Mouse (Mus musculus) adrenal gland, postnatal 36 days (tissue): ENCODE data around the gene Tns1. TPM values are rescaled to one million over a fixed set of nuclear protein-coding genes. Genes with fewer than 3 reads are reported as not detected.

Experiments used
- DNase-seq, 2 experiments: peaks; one replicate each; pipeline ENCODE4 v3.0.0; 2021; ENCODE audit warnings: mixed read lengths in 1 of 2
- total RNA-seq, 2 experiments: library from RNA; stranded (reverse); gene quantifications; 2 replicates each; pipeline ENCODE4 v1.2.3; 2021

The Tns1 gene
- total RNA-seq, 2 experiments from 2014 or later = 404 to 411 TPM

DNA sequence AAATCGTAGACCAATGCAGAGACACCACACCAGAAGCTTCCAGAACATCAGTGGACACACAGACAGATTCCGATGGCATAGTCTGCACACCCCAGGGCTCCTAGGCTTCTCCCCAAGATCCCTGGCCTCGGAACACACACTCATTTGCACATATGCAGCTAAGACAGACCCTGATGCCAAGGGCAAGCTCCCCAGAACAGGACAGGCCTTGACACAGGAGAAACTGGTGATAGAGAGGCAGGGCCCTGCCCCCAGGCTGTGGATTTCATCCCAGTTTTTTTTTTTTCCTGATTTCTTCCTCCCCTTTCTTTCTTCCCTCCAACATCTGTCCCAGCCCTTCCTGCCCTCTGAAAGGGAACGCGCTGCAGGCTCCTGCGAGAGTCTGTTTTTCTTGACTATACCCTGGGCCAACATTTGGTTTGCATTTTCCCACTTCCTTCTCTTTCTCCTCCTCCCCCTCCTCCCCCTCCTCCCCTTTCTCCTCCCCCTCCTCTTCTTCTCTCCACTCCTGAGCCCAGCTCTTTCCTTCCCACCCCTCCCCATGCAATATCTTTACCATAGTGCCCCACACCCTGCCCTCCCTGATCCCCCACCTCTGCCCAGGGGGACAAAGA is 32.5 kb downstream of the Tns1 start:
- DNase-seq = no peak

DNA sequence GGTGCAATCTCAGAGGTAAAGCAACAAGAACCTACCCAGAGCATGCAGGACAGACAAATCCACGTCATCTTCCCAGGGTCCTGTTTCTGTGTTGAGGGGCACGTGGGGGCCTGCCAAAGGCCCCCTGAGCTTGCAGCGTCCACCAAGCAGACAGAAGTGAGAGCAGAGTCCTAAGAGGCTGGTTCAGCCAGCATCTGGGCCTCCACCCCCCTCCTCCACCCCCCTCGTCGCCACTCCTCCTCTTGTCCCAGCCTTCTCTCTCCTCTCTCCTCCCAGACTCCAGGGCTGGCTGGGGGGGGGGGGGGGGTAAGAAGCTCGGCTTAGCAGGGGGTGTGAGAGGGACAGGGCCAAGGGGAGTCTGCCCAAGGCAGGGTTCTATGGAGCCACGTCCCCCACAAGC is 33.1 kb downstream of the Tns1 start:
- no peak for DNase-seq

DNA sequence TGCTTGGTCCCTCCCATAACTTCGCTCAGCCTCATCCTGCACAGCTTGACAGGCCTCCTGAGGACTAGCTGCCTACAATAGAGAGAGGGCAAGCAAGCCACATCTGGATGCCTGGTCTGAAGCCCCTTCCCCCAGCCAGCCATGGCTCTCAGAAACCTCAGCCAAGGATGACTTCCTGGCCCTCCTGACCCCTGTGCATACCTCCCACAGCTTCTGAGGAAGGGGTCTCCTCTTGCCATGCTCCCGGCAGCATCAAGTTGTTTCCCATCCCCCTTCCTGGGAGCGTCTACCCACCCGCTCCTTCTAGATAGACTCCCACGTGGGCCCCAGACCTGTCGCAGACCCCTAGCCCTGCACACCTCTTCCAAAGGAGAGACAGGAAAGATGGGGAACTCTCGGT is 33.9 kb downstream of the Tns1 start:
- no peak for DNase-seq

DNA sequence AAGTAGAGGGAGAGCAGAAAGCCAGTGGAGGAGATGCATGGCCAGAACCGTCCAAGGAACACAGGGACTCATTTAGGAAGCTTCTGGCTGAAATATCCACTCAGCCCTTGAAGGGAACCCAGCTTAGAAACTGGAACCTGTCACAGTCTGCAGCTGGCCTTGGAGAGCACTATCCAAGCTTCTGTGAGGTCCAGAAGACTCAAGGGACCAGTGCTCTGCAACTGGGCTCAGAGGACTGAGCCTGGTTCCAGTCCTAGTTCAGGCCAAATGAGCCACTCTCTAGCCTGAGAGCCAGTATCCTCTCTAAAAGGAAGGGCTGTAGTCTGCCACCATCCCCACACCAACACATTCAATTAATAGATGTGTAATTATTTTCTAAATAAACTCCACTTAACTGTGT is 35.7 kb downstream of the Tns1 start:
- no peak for DNase-seq

DNA sequence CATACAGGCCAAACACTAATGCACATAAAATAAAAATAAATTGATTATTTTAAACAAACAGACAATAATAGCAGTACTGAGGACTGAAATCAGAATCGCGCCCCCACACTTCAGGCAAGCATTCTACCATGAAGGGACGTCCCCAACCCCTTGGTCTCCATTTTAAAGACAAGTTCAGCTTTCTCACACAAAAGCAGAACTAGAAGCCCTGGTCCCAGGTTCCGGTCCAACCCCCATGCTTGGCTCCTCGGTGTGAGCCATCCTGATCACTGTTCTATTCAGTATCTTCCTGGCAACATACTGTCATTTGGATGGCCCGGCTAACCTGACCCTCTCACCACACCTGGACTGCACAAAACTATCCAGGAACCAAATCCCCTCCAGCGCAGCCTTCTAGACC is 38.7 kb downstream of the Tns1 start:
- DNase-seq = no peak

DNA sequence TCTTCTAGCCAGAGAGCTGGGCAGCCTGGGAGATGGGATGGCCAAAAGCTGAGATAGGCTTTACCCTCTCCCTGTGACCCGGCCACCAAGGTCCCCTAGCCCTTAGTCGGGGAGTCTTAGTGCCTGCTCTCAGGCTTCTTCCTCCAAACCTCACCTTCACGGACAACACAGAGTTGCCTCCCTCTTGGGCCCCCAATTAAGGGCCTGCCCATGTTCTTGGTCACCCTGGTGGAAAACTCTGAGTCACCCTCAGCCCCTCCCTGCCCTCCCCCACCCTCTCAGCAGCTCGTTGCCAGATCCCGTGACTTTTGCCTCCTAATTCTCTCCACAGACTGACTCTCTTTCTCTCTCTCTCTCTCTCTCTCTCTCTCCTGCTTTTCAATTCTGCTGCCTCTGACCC is 39.5 kb downstream of the Tns1 start:
- no peak for DNase-seq

DNA sequence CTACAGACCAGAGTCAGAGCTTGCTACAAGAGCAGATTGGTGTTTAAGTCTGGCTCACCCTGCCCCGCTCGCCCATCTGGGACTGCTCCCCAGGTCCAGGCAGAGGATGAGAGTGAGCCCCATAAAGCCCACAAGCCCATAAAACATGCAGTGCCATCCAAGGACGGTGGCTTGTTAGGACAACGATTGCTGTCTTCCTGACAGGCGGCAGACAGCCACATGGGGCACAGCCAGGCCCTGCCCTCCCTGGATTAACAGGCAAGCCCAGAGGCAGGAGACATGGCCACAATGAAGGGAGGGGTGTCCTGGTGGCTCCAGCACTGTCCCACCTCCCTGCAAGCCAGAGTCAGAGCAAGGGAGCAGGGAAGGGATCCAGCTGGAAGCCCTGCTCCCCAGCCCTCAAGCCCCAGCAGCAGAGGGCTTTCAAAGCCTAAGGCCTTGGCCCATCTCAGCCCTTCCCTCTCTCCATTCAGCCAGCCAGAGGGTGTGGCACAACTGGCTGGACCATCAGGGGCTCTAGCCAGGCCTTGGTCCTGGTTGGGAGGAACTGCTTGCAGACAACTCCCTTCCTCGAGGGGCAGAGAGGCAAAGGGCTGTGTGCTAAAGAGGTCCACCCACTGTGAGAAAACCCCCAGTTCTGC is 40.1 kb downstream of the Tns1 start:
- DNase-seq = peak; percentile 50 to 53

DNA sequence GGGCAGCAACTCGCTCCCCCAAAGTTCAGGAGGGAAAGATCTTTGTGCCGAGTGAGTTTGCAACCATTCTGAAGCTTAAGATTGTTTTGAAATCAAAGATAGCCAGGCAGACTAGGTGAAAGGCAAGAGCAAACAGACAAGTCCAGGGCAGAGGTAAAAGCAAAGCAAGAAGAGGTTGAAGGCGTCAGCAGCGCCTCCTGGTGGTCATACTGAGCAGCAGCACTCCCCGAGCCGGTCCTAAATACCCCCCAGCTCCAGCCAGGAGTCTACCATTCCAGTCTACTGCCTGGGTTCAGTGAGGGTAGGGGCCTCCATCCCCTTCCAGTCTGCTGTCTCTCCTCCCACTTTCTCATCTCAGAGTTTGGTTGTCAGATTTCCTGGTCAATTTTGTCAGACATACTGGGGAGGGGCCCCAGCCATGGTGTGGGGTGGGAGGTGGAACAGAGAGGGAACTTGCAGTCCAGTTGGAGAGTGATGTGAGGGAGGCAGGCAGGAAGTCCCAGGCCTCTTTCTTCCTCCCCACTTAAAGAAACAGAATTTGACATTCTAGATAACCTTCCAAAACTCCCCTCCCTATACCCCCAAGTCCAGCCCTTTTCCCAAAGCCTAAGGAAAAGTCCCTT is 41.3 kb downstream of the Tns1 start:
- DNase-seq = peak; percentile 60 to 73

DNA sequence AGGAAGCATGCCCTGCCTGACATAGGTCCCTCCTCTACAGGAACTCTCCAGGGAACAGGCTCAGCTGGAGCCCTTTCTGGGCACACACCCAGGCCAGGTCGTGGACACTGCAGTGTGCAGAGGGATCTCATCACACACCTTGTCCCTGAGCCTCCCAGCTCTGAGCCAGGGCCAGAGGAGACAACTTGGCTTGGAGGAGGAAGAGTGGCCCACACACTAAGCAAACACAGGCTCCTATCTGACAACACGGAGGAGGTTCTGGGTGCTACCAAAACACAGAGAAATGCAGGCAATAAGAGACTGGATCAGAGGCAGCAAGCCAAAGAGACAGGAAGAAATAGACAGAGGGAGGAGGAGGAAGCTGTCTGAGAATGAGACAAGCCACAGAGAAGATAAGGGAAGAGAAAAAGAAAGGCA is 42.7 kb downstream of the Tns1 start:
- peak in 1 of 2 experiments; percentile 26 for DNase-seq

DNA sequence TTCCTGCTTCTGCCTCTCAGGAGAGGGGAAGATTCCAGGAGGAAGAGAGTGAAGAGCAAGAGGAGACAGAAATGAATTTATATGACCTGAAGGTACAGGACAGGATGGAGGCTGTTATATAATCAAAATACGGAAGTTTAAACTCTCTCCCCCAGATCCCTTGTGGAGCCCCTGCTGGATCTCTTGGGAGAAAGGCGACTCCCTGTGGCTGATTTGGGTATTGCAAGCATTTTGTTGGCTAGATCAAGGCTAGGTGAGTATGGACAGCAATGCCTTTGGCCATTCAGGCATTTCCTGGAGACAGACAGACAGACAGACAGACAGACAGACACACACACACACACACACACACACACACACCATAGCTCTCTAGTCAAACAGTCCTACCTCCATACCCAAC is 46.9 kb downstream of the Tns1 start:
- peak; percentile 89 to 92 for DNase-seq

DNA sequence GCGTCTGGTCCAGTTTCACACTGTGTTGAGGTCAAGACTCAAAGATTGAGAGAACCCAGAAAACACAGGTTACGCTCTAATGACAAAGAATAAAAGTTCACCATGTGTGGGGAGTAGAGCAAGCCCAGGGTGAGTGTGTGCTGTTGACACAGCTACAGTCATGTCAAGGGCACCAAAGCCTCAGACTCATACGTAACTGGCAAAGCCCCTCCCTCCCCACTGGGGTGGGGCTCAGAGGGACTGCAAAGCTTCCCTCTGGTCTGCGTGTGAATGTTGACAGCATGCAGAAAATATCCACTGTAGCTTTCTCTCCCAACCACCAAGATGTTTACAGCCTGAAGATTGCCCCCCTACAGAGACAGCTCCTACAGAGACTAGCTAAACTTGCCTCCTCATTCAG is 48.0 kb downstream of the Tns1 start:
- peak; percentile 72 to 75 for DNase-seq

DNA sequence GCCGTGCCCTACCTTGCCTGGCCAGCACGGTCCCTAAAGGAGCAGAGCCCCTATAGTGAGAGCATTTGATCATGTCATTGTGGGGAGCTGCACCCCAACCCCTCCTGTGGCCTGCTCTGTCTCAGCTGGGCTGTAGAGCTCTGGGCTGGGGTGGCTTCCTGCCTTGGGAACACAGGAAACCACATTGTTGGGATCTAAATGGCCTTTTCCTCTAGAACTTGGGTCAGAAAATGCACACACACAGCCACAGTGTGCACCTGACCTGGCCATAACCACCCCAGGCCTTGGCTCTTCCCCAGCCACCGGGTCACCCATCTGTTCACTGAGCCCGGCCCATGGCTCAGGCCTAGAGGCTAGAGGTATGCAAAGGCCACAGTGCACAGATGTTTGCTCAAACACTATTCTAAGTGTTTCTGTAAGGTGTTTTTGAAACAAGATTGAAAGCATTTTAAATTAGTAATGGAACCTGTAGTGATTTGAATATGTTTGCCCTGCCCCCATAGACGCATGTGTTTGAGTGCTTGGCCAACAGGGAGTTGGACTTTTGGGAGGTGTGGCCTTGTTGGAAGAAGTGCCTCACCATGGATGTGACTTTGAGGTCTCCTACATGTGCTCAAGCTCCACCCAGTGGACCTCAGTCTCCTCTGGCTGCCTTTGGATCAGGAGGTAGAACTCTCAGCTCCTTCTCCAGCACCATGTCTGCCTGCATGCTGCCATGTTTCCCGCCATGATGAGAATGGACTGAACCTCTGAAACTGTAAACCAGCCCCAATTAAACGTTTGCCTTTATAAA is 49.4 kb downstream of the Tns1 start:
- peak in 1 of 2 experiments; percentile 63 for DNase-seq

DNA sequence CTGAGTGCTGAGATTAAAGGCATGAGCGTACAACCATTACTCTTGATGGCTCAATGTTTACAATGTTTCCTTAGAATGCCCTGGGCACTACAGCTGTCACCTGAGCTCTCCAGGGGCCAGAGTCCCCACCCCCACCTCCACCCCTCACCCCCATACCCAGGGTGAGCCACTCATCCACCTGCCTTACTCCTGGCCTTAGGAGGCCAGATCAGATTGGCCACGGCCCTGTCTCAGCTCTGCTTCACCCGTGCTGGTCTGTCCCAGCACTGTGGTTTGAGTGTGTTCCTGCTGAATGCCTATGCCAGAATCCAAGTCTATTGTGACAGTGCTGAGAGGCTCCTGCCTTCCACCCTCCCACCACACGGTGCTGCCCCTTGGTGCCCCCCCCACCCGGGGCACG is 50.5 kb downstream of the Tns1 start:
- no peak for DNase-seq

DNA sequence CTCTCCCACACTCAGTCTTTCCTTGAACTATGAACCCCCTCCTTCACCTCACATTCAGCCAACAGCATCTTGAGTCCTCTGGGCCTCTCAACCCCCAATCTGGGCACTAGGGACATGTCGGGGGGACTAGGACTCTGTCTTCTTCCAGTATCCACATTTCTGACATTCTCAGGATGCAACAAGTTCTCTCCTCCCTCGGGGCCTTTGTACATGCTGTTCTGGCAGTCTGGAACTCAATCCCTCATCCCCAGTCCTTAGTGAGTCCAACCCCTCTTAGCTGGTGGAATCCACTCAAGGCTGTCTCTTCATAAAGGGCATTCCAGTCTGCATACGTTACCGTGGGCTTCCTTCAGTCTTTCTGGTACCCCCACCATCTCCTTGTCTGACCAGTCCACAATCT is 53.5 kb downstream of the Tns1 start:
- no peak for DNase-seq

DNA sequence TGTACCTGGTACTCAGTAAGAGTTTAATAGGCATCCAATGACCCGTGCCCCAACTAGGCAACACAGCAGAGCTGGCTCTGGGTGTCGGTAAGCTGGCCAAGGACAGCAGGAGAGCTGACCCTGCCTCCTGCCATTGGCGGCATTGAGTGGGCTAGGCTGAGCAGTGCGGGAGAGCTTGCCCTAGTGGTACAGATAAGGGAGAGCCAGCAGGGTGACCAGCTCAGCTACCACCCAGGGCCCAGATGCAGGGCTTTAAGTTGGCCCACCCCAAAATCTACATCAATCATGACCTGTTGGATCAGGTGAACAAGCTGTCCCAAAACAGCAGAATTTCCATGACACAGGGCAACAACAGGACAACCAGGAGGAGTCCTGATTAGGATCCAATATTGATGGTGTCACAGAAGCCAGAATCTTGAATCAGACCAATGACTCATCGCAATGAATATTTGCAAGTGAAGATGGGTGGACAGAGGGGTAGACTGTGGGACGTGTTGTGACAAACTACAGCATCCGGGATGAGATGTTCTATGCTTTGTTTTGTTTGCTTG is 54.2 kb downstream of the Tns1 start:
- peak in 1 of 2 experiments; percentile 46 for DNase-seq

DNA sequence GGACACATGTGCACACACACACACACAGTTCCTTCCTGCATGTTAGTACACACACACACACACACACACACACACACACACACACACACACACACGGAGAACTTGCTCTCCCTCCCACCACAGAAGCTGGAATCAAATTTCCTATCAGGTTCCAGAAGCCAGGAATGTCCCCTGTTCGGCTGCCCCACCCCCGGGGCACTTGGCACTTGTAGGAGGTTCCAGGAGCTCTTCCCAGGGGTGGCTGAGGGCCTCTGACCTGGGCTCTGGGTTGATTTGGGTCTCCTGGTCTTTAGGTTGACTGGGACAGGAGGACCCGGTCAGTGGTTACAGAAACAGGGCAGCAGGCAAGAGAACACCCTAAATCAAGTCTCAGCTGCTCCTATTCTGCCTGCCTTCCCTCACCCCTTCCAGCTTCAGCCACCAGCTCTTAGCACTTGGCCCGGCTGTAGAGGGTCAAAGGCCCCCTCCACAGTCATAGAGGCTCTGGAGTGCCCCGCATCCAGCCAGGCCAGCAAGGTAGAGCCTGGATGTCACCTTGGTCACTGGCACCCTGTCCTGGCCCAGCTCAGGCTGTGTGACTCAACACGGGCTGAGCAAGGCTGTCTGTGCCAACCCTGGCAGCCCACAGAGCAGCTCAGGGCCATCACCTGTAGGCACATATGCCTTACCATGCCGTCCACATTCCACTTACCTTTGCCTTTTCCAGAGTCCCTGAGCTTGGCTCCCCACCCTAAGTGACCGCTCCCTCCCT is 55.0 kb downstream of the Tns1 start:
- peak; percentile 82 to 85 for DNase-seq

DNA sequence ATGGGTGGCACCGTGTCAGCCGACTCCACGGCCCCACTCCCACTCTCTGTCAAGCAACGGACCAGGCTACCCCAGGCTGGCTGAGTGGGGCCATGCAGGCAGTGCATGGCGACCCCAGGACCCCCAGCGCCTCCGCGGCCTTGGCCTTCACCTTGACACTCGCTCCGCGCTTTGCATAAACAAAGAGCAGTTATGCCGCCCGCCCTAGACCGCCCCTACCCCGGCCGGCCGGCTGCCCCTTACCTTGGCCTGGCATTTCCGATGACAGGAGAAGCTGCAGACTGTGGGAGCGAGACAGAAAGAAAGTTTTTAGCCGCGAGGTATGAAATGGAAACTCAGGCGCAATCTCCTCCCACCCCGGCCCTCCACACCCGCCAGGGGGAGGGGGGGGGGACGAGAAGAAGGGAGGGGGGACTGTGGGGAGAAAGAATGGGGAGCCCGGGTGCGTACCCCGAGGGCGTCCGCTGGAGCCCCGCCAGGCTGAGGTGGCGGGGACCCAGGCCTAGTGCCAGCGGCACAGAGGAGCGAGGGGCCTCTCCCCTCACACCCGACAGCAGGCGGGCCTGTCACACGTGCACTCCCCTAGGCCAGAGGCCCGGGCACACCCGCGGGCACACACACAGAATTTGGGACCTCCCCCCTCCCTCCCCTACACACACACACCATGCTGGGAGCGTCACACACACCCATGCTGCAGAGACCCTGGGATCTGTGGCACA is 55.7 kb downstream of the Tns1 start:
- DNase-seq = peak; percentile 52 to 61

DNA sequence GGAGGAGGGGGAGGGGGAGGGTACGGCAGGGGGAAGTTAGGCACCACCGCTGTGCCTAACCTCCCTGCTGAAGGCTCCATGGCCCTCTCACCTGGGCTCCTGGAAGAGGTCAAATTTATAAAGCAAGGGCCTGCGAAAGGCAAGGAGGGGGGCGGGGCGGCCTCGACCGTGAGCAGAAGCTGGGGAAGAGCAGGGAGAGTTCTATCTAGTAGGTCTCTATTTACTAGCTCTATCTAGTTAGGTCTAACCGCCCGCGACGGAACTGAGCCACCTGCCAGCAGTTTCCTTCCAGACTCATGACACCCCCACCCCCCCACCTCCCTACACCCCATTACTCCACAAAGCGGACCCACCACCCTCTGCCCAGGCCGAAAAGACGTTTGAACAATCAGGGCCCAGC is 56.4 kb downstream of the Tns1 start:
- DNase-seq = peak in 1 of 2 experiments; percentile 63

DNA sequence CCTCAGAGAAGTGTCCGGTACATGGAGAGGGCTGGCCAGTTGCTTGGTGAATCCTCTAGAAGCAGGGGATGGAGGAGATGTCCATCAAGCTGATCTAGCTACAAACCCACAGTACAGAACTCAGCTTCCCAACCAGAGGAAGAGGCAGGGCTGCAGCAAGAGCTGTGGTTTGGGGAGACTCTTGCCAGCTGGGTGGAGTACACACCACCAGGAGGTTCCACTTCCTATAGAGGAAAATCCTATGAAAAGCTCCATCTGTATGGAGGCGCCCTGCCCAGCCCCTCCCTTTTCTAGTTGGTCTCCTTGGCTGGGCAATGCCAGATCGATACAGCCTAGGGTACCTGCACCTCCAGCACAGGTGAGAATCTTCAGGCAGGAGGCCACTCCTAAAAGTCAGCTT is 57.7 kb downstream of the Tns1 start:
- DNase-seq = no peak

DNA sequence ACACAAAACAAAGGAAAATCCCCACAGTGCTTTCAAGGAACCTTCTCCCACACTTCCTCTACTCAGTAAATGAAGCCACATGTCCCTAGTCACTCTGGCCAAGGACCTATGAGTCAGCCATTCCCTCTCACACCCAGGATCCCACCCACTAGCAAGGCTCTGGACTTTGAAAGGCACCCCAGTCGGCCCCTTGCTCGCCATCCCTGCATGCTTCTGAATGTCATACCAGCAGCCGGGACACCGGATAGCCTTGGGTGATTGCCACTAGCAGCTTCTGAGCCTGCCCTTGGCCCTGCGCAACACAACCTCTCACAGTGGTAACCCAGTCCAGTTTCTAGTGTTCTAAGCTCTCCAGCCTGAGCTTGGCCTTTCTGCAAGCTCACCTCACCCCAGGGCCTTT is 58.2 kb downstream of the Tns1 start:
- DNase-seq = peak; percentile 83 to 90

DNA sequence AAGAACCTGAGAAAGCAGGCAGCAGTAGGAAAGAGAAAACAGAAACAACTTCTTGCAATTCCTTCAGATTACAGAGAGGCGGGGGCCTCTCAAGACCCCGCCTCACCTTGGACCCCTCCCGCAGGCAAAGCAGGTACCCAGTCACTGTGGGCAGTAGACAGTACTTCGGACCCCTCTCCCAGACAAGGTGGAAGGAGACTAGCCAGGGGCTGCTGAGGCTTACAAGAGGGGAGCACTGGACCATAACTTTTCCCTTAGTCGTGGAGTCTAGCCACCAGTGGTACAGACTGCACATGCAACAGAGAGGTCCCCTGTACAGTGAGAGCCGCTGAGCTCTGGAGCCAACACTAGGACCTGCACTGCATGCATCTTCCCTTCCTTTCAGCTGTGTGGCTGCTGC is 64.2 kb downstream of the Tns1 start:
- DNase-seq = no peak
